Mouse (Mus musculus) ovary, postnatal 14 days (tissue): ENCODE results near the gene Csrnp1.

Source experiments
- DNase-seq: peaks from one replicate; pipeline ENCODE4 v3.0.0; 2022; ENCODE audit warnings: low spot score

The Csrnp1 gene

GRCm38 (mm10) chr9:119976704-119977556 is 7.5 kb downstream of the Csrnp1 start:
- DNase-seq = no peak

- no peak for DNase-seq
Measured at GRCm38 (mm10) chr9:119975286-119975685, 9.2 kb downstream of the Csrnp1 start.

GRCm38 (mm10) chr9:119974609-119975008 is 9.8 kb downstream of the Csrnp1 start:
- no peak for DNase-seq

GRCm38 (mm10) chr9:119973869-119974520 is 10.5 kb downstream of the Csrnp1 start:
- DNase-seq = no peak

- no peak for DNase-seq
Measured at GRCm38 (mm10) chr9:119973281-119973680, 11.2 kb downstream of the Csrnp1 start.

GRCm38 (mm10) chr9:119972582-119972981 is 11.9 kb downstream of the Csrnp1 start:
- DNase-seq = no peak

GRCm38 (mm10) chr9:119972166-119972565 is 12.3 kb downstream of the Csrnp1 start:
- DNase-seq = no peak

- peak; percentile 49 for DNase-seq
Measured at GRCm38 (mm10) chr9:119970763-119971656, 13.4 kb downstream of the Csrnp1 start.

GRCm38 (mm10) chr9:119970221-119970620 is 14.2 kb downstream of the Csrnp1 start:
- DNase-seq = peak; percentile 65

- DNase-seq = no peak
Measured at GRCm38 (mm10) chr9:119969811-119970210, 14.6 kb downstream of the Csrnp1 start.

GRCm38 (mm10) chr9:119966221-119966910 is 18.1 kb downstream of the Csrnp1 start:
- DNase-seq = no peak

GRCm38 (mm10) chr9:119965186-119965585 is 19.3 kb downstream of the Csrnp1 start:
- DNase-seq = no peak

- no peak for DNase-seq
Measured at GRCm38 (mm10) chr9:119964206-119964605, 20.3 kb downstream of the Csrnp1 start.

- peak; percentile 63 for DNase-seq
Measured at GRCm38 (mm10) chr9:119962987-119963667, 21.3 kb downstream of the Csrnp1 start.

GRCm38 (mm10) chr9:119962216-119962615 is 22.2 kb downstream of the Csrnp1 start:
- DNase-seq = no peak

- no peak for DNase-seq
Measured at GRCm38 (mm10) chr9:119958835-119959234, 25.6 kb downstream of the Csrnp1 start.

GRCm38 (mm10) chr9:119951388-119951787 is 33.1 kb downstream of the Csrnp1 start:
- DNase-seq = no peak

- no peak for DNase-seq
Measured at GRCm38 (mm10) chr9:119950434-119950833, 34.0 kb downstream of the Csrnp1 start.

GRCm38 (mm10) chr9:119948804-119949203 is 35.7 kb downstream of the Csrnp1 start:
- no peak for DNase-seq

GRCm38 (mm10) chr9:119945173-119945900 is 39.1 kb downstream of the Csrnp1 start:
- DNase-seq = no peak
